Mouse (Mus musculus): Measurements from ENCODE around the gene Htatip2.

GRCm38 (mm10) chr7:49709381-49710021 lies 49.4 kb upstream of the Htatip2 start:
- no peak for TF ChIP-seq POLR2A (IDR thresholded peaks at IDR 0.05; ENCODE audit: extremely low read depth, insufficient read depth, low read length)
- no peak for TF ChIP-seq CTCF (IDR thresholded peaks at IDR 0.05; ENCODE audit: low read depth, low read length)
